Mouse (Mus musculus) C2C12 (cell line): Measurements from ENCODE around the gene Rnf185. TPM values are rescaled to one million over a fixed set of nuclear protein-coding genes. Genes with fewer than 3 reads are reported as not detected.
A peak's percentile ranks its signal among the peaks of the same experiment; 100 is the strongest.

ENCODE experiments used
- H3K27me3 ChIP-seq: one replicate; pipeline ENCODE4 v1.6.1; 2011; ENCODE audit not compliant: control insufficient read depth, insufficient read depth, insufficient read length
- H3K36me3 ChIP-seq: one replicate; pipeline ENCODE4 v1.6.1; 2011; ENCODE audit not compliant: control insufficient read depth, insufficient read depth
- H3K4me3 ChIP-seq: one replicate; pipeline ENCODE4 v1.5.1; 2011; ENCODE audit warnings: mild to moderate bottlenecking, control low read depth; ENCODE audit not compliant: poor library complexity, insufficient read depth, severe bottlenecking
- H3K79me2 ChIP-seq: one replicate; pipeline ENCODE4 v1.6.1; 2011; ENCODE audit not compliant: control insufficient read depth, insufficient read depth
- H3K79me3 ChIP-seq: one replicate; pipeline ENCODE4 v1.6.1; 2011; ENCODE audit warnings: low read depth, control low read depth
- H3ac ChIP-seq: one replicate; pipeline ENCODE3; 2011; ENCODE audit warnings: low read depth; ENCODE audit not compliant: control insufficient read depth, insufficient read length
- CEBPB ChIP-seq: IDR thresholded peaks from one replicate; pipeline ENCODE4 v1.6.1; 2011; ENCODE audit warnings: low read depth, mild to moderate bottlenecking, control low read depth, moderate library complexity
- CTCF ChIP-seq: IDR thresholded peaks from one replicate; pipeline ENCODE4 v1.5.1; 2011; ENCODE audit not compliant: control insufficient read depth, insufficient read depth, insufficient read length
- FOSL1 ChIP-seq: IDR thresholded peaks from one replicate; pipeline ENCODE4 v1.8.0; 2011; ENCODE audit warnings: mild to moderate bottlenecking, low read length; ENCODE audit not compliant: poor library complexity, insufficient read depth, severe bottlenecking
- MAX ChIP-seq: IDR thresholded peaks from one replicate; pipeline ENCODE4 v1.6.1; 2011; ENCODE audit warnings: mild to moderate bottlenecking, control low read depth
- MYOD1 ChIP-seq: IDR thresholded peaks from one replicate; pipeline ENCODE4 v1.6.1; 2011; ENCODE audit warnings: low read depth; ENCODE audit not compliant: control insufficient read depth, insufficient read length
- MYOG ChIP-seq: IDR thresholded peaks from one replicate; pipeline ENCODE4 v1.6.1; 2011; ENCODE audit not compliant: control insufficient read depth, insufficient read length; ENCODE audit errors: extremely low read depth
- USF1 ChIP-seq: IDR thresholded peaks from one replicate; pipeline ENCODE4 v1.6.1; 2011; ENCODE audit warnings: low read depth, mild to moderate bottlenecking, control low read depth, moderate library complexity
- polyA plus RNA-seq: library from polyadenylated mRNA; unstranded; fragments of >200 nt; fragmentation: generic; extraction: Trizol; gene quantifications from one replicate; pipeline ENCODE4 v1.2.1, GENCODE M21; 2012; ENCODE audit warnings: missing spikeins

Rnf185 gene
- polyA plus RNA-seq, 1 experiment = 18.9 TPM

- Histone ChIP-seq H3K36me3 (no peaks in the 10 kb centered on the region), H3K4me3 (no peak overlapping the region), H3ac (no peak overlapping the region), H3K79me2 (peaks cover 25% of the 10 kb centered on the region), H3K79me3 (peaks cover 14% of the 10 kb centered on the region), H3K27me3 (no peaks in the 10 kb centered on the region)
- TF ChIP-seq FOSL1 = no peak
- no peak for TF ChIP-seq CEBPB
- peak; percentile 53 for TF ChIP-seq CTCF
Observed at GRCm38 (mm10) chr11:3456354-3456753, 4.2 kb upstream of the Rnf185 start.

- Histone ChIP-seq H3K79me3 (peaks cover 29% of the 10 kb centered on the region), H3ac (no peak overlapping the region)
- TF ChIP-seq MAX (no peak), CEBPB (no peak), MYOD1 (no peak), FOSL1 (no peak), CTCF (no peak)
Observed at GRCm38 (mm10) chr11:3454506-3454905, 2.3 kb upstream of the Rnf185 start.

GRCm38 (mm10) chr11:3453467-3453866 is 1.3 kb upstream of the Rnf185 start:
- TF ChIP-seq CEBPB (no peak), FOSL1 (no peak), MYOG (no peak), CTCF (no peak), MAX (no peak), MYOD1 (no peak), USF1 (no peak)
- H3ac ChIP-seq = no peak overlapping the region
- peaks cover 53% of the 10 kb centered on the region for H3K79me2 ChIP-seq
- peaks cover 38% of the 10 kb centered on the region for H3K79me3 ChIP-seq
- H3K4me3 ChIP-seq = peak overlapping the region; percentile 93
- no peaks in the 10 kb centered on the region for H3K27me3 ChIP-seq
- H3K36me3 ChIP-seq = no peaks in the 10 kb centered on the region

More at GRCm38 (mm10) chr11:3454506-3454905, 2.3 kb upstream of the Rnf185 start:
- H3K4me3 ChIP-seq = no peak overlapping the region
- peaks cover 43% of the 10 kb centered on the region for H3K79me2 ChIP-seq
- H3K36me3 ChIP-seq = no peaks in the 10 kb centered on the region
- no peaks in the 10 kb centered on the region for H3K27me3 ChIP-seq

- Histone ChIP-seq H3K79me3 (peaks cover 44% of the 10 kb centered on the region), H3ac (peak overlapping the region; percentile 64), H3K36me3 (peaks cover 3% of the 10 kb centered on the region), H3K79me2 (peaks cover 60% of the 10 kb centered on the region), H3K4me3 (peak overlapping the region; percentile 93), H3K27me3 (no peaks in the 10 kb centered on the region)
- no peak for TF ChIP-seq MYOD1
- TF ChIP-seq MYOG = no peak
- TF ChIP-seq CTCF = no peak
- no peak for TF ChIP-seq FOSL1
- no peak for TF ChIP-seq MAX
- TF ChIP-seq USF1 = no peak
- no peak for TF ChIP-seq CEBPB
Observed at GRCm38 (mm10) chr11:3452769-3453168, 606 bp upstream of the Rnf185 start.

- H3K27me3 ChIP-seq = no peaks in the 10 kb centered on the region
Observed at GRCm38 (mm10) chr11:3451701-3452163, 431 bp downstream of the Rnf185 start.

GRCm38 (mm10) chr11:3444875-3445274 is 7.3 kb downstream of the Rnf185 start:
- H3ac ChIP-seq = no peak overlapping the region
- H3K36me3 ChIP-seq = peaks cover 3% of the 10 kb centered on the region
- TF ChIP-seq USF1 (no peak), CEBPB (no peak), MYOG (no peak), CTCF (no peak), MAX (no peak), FOSL1 (no peak), MYOD1 (no peak)
- H3K79me2 ChIP-seq = peaks cover 98% of the 10 kb centered on the region
- H3K4me3 ChIP-seq = no peak overlapping the region
- peaks cover 55% of the 10 kb centered on the region for H3K79me3 ChIP-seq
- no peaks in the 10 kb centered on the region for H3K27me3 ChIP-seq

More at GRCm38 (mm10) chr11:3451701-3452163, 431 bp downstream of the Rnf185 start:
- H3K36me3 ChIP-seq = peaks cover 3% of the 10 kb centered on the region
- no peak for TF ChIP-seq CTCF
- no peak for TF ChIP-seq CEBPB
- no peak for TF ChIP-seq MAX
- TF ChIP-seq MYOG = no peak
- no peak for TF ChIP-seq FOSL1
- no peak for TF ChIP-seq USF1
- no peak for TF ChIP-seq MYOD1
- peaks cover 71% of the 10 kb centered on the region for H3K79me2 ChIP-seq
- H3ac ChIP-seq = peak overlapping the region; percentile 75
- peak overlapping the region; percentile 93 for H3K4me3 ChIP-seq
- H3K79me3 ChIP-seq = peaks cover 53% of the 10 kb centered on the region

- H3ac ChIP-seq = no peak overlapping the region
- TF ChIP-seq CEBPB (no peak), MAX (no peak), MYOG (no peak), CTCF (no peak), USF1 (peak; percentile 56), FOSL1 (no peak), MYOD1 (peak; percentile 90)
- H3K79me2 ChIP-seq = peaks cover 94% of the 10 kb centered on the region
- H3K4me3 ChIP-seq = no peak overlapping the region
- H3K36me3 ChIP-seq = peaks cover 2% of the 10 kb centered on the region
- peaks cover 46% of the 10 kb centered on the region for H3K79me3 ChIP-seq
- no peaks in the 10 kb centered on the region for H3K27me3 ChIP-seq
Observed at GRCm38 (mm10) chr11:3443091-3443490, 9.1 kb downstream of the Rnf185 start.
